In the genomic region with DNA sequence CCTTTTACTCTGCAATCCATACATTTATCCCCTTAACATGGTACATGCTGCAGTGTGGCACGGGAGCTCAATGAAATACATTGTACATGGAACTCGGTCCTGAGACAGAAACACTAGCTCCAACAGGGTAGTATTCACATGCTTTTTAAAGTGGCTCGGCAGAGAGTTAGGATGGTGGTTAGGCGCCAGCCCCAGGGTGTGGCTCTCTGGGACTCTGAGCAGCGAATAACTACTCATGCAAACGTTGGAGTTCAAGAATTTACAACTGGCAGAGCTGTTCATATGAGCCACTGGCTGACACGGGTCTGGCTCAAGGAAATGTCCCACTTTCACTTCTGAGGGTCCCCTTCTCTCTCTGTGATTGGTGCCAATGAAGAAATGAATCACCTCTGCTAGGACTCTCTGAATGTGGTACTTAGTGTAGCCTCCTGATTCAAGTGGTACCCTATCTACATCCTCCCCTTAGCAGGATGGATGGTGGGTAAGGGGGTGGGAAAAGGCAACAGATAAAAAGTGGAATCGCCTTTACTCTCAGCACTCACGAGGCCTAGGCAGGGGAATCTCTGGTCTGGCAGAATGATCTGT, we compare ENCODE assay signal across 11 mouse cellular contexts. TPM values are rescaled to one million over a fixed set of nuclear protein-coding genes. Genes with fewer than 3 reads are reported as not detected.
DNase-seq lines count a peak whose midpoint lies in the region; ATAC-seq lines count a peak whose summit lies in the region.
"Had no signal": no experiment of that assay in that cellular context is flagged by ENCODE, and none has a peak within 500 bp of the region (broad histone marks: within the 10 kb centered on the region; RNA-seq: fewer than 3 reads in every experiment).

No protein-coding gene starts in this region.

- no peak for ATAC-seq in hindbrain, embryonic 11.5 days (ENCODE audit: low FRiP score)
- ATAC-seq in hindbrain, embryonic 16.5 days, result no peak
- peak; percentile 23 for ATAC-seq in limb, embryonic 15.5 days (ENCODE audit: insufficient number of reproducible peaks, low FRiP score, low TSS enrichment, low read depth)
- no peak for ATAC-seq in frontal cortex, adult (ENCODE audit: low TSS enrichment)

- 0 out of 2 replicates have a peak overlapping the region, but pooled peaks have one; percentile 20 for H3K27ac ChIP-seq in hindbrain, embryonic 11.5 days (ENCODE audit: low read depth, low read length)
- no peak overlapping the region for H3K27ac ChIP-seq in hindbrain, embryonic 16.5 days (ENCODE audit: low read depth, low read length)
- H3K27ac ChIP-seq in brown adipose tissue, adult 24 weeks (replicated peaks; ENCODE audit: low read depth, low read length), result peak overlapping the region; percentile 23; the same call in 1 of the 2 replicates
- peak overlapping the region; percentile 76 for H3K27ac ChIP-seq in heart, embryonic 10.5 days
- peak overlapping the region; percentile 95 for H3K27ac ChIP-seq in limb, embryonic 15.5 days

- no peak overlapping the region for H3K4me2 ChIP-seq in hindbrain, embryonic 11.5 days (replicated peaks; ENCODE audit: low read depth, low read length)
- no peak overlapping the region for H3K4me2 ChIP-seq in hindbrain, embryonic 16.5 days (ENCODE audit: low read length)
- peak overlapping the region; percentile 20; the same call in 1 of the 2 replicates for H3K4me2 ChIP-seq in limb, embryonic 15.5 days

- no peaks in the 10 kb centered on the region for H3K36me3 ChIP-seq in hindbrain, embryonic 11.5 days (ENCODE audit: control insufficient read depth, insufficient read depth, low read length)
- no peaks in the 10 kb centered on the region for H3K36me3 ChIP-seq in hindbrain, embryonic 16.5 days (ENCODE audit: control insufficient read depth, insufficient read depth, low read length)
- H3K36me3 ChIP-seq in heart, embryonic 10.5 days, result no peaks in the 10 kb centered on the region
- H3K36me3 ChIP-seq in limb, embryonic 15.5 days, result no peaks in the 10 kb centered on the region

- 65% methylated on average over 9 of the region's 9 CpGs for WGBS in hindbrain, embryonic 11.5 days
- WGBS in hindbrain, embryonic 16.5 days, result 67% methylated on average over 9 of the region's 9 CpGs
- 62% methylated on average over 9 of the region's 9 CpGs for WGBS in heart, embryonic 10.5 days
- 27% methylated on average over 9 of the region's 9 CpGs for WGBS in limb, embryonic 15.5 days

- H3K4me3 ChIP-seq in hindbrain, embryonic 11.5 days (ENCODE audit: low read depth, low read length), result no peak overlapping the region
- H3K4me3 ChIP-seq in hindbrain, embryonic 16.5 days (ENCODE audit: low read length), result no peak overlapping the region
- no peak overlapping the region for H3K4me3 ChIP-seq in brown adipose tissue, adult 24 weeks (ENCODE audit: insufficient read depth, low read depth, low read length)
- no peak overlapping the region for H3K4me3 ChIP-seq in heart, embryonic 10.5 days
- no peak overlapping the region for H3K4me3 ChIP-seq in limb, embryonic 15.5 days

- DNase-seq in hindbrain, embryonic 11.5 days (ENCODE audit: low spot score), result no peak
- DNase-seq in heart, embryonic 10.5 days (ENCODE audit: low spot score), result no peak
- no peak for DNase-seq in ovary, adult 18-20 months (ENCODE audit: low spot score)
- no peak for DNase-seq in cerebellum, adult 18-20 months

- H3K27me3 ChIP-seq in hindbrain, embryonic 11.5 days (ENCODE audit: control insufficient read depth, insufficient read depth, low read length), result no peaks in the 10 kb centered on the region
- no peaks in the 10 kb centered on the region for H3K27me3 ChIP-seq in hindbrain, embryonic 16.5 days (replicated peaks; ENCODE audit: control insufficient read depth, insufficient read depth, low read length)
- no peaks in the 10 kb centered on the region for H3K27me3 ChIP-seq in heart, embryonic 10.5 days (ENCODE audit: insufficient read depth, poor library complexity, severe bottlenecking)
- no peaks in the 10 kb centered on the region for H3K27me3 ChIP-seq in limb, embryonic 15.5 days

- no peaks in the 10 kb centered on the region for H3K9me3 ChIP-seq in hindbrain, embryonic 11.5 days (ENCODE audit: control insufficient read depth, low read length)
- H3K9me3 ChIP-seq in hindbrain, embryonic 16.5 days (ENCODE audit: control insufficient read depth, low read length), result no peaks in the 10 kb centered on the region
- H3K9me3 ChIP-seq in heart, embryonic 10.5 days, result no peaks in the 10 kb centered on the region
- H3K9me3 ChIP-seq in limb, embryonic 15.5 days, result no peaks in the 10 kb centered on the region

- no peaks in the 10 kb centered on the region for H3K4me1 ChIP-seq in hindbrain, embryonic 11.5 days (replicated peaks; ENCODE audit: control insufficient read depth, insufficient read depth, low read length)
- H3K4me1 ChIP-seq in hindbrain, embryonic 16.5 days (ENCODE audit: control insufficient read depth, insufficient read depth, low read depth, low read length), result peaks cover 10% of the 10 kb centered on the region
- 0 out of 2 replicates have a peak, but pooled peaks cover 2% of the 10 kb centered on the region for H3K4me1 ChIP-seq in brown adipose tissue, adult 24 weeks (ENCODE audit: control insufficient read depth, insufficient read depth, insufficient read length, low read length)
- H3K4me1 ChIP-seq in heart, embryonic 10.5 days, result peaks cover 35% of the 10 kb centered on the region
- peaks cover 54% of the 10 kb centered on the region for H3K4me1 ChIP-seq in limb, embryonic 15.5 days

- H3K9ac ChIP-seq in hindbrain, embryonic 11.5 days (ENCODE audit: low read depth, low read length), result no peak overlapping the region
- no peak overlapping the region for H3K9ac ChIP-seq in hindbrain, embryonic 16.5 days (ENCODE audit: low read depth, low read length)
- no peak overlapping the region for H3K9ac ChIP-seq in limb, embryonic 15.5 days

RNA-seq across cellular contexts. Expression of gene 4930558K02Rik, which starts 59.7 kb away (rescaled TPM):
- not detected in 2 replicates for polyA plus RNA-seq in hindbrain, embryonic 11.5 days (2014; fragmentation: Nextera tagmentation; extraction: Ambion mirVana)
- 0.25 TPM in 1 of 2 replicates, not detected in the other for polyA plus RNA-seq in hindbrain, embryonic 16.5 days (2015; fragmentation: Nextera tagmentation; extraction: Ambion mirVana)
- polyA plus RNA-seq in brown adipose tissue, adult 24 weeks (2012; ENCODE audit: insufficient read depth, insufficient read length, missing spikeins), result not detected in 2 replicates
- polyA plus RNA-seq in heart, embryonic 10.5 days (2016; fragmentation: Nextera tagmentation; extraction: Ambion mirVana), result not detected in 2 replicates
- not detected in 2 replicates for polyA plus RNA-seq in limb, embryonic 15.5 days (2015; fragmentation: Nextera tagmentation; extraction: Ambion mirVana)
- polyA plus RNA-seq: brain, embryonic 14.5 days; gonadal fat pad, adult 2 months; liver, adult 2 months had no signal
